Mouse (Mus musculus) megakaryocyte, embryonic 14.5 days (primary cell): ENCODE results near the gene Prr7.

Source experiments
- FLI1 ChIP-seq: IDR thresholded peaks from 2 replicates; pipeline ENCODE4 v1.6.1; 2012; ENCODE audit warnings: low read length, inconsistent platforms, mixed read lengths
- GATA1 ChIP-seq: IDR thresholded peaks from 3 replicates; pipeline ENCODE4 v1.6.1; 2012; ENCODE audit warnings: mixed read lengths, low read length, inconsistent platforms, borderline replicate concordance

DNA sequence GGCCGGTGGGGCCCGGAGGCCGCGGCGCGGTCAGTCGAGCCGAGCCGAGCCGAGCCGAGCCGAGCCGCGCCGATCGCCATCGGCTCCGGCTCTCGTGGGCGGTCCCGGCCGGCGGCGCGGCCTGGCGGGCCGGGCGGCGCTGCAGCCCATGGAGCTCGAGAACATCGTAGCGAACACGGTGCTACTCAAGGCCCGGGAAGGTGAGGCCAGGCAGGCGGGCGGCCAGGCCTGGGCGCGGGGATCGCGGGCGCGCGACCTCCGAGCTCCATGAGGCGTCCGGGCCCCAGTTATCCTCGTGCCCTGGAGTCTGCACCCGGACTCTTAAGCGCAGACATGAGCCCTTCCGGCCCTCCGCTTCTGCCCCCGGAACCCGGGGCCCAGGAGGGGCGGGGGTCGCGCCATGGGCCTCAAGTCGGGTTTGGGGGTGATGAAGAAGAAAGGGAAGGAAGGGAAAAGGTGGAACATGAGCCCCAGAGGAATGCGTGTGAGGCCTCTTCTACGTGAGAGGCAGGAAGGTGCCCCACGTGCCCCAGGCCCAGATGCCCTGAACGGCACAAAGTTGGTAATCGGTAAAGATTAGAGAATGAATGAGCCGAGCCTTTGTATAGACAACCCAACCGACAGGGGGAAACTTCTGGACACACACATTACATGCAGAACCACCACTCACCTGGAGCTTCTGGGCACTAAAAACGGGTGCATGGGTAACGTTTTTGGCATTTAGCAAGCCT is 18.5 kb upstream of the Prr7 start:
- no peak for TF ChIP-seq GATA1
- TF ChIP-seq FLI1: no peak
